Mouse (Mus musculus) retina, postnatal 7 days (tissue): ENCODE measurements around the gene Eml5.

Source experiments
- DNase-seq: peaks from one replicate; pipeline ENCODE4 v3.0.0-alpha.2; 2012; ENCODE audit warnings: low read depth, low spot score

Gene Eml5

GRCm38 (mm10) chr12:98736951-98737800 lies 164.1 kb downstream of the Eml5 start, which contains the start of gene Ptpn21:
Gene Ptpn21 (minus strand): TSS chr12:98737405.
- no peak for DNase-seq
